Mouse (Mus musculus) kidney, postnatal 0 days (tissue): Measurements from ENCODE around the gene Rbms1. TPM values are rescaled to one million over a fixed set of nuclear protein-coding genes. Genes with fewer than 3 reads are reported as not detected.

Experiments
- ATAC-seq: fragments of 200-750 bp; cut with Nextera tagmentation; replicated peaks from 2 replicates; pipeline ENCODE4 v1.8.0; 2017; ENCODE audit warnings: low read depth, moderate number of reproducible peaks, moderate TSS enrichment, moderate library complexity; ENCODE audit not compliant: low FRiP score
- DNase-seq: peaks from one replicate; pipeline ENCODE4 v3.0.0-alpha.2; 2016; ENCODE audit warnings: low spot score
- H3K27ac ChIP-seq: fragments of 300-500 bp; sonication (generic); 2 replicates; pipeline ENCODE4 v1.5.1; 2014; ENCODE audit warnings: mild to moderate bottlenecking
- H3K27me3 ChIP-seq: fragments of 300-500 bp; sonication (generic); 2 replicates; pipeline ENCODE4 v1.6.1; 2014; ENCODE audit warnings: low read length, mixed read lengths; ENCODE audit not compliant: insufficient read depth
- H3K36me3 ChIP-seq: fragments of 300-500 bp; sonication (generic); 2 replicates; pipeline ENCODE4 v1.6.1; 2014; ENCODE audit warnings: low read length, mixed read lengths; ENCODE audit not compliant: insufficient read depth
- H3K4me1 ChIP-seq: fragments of 300-500 bp; sonication (generic); replicated peaks from 2 replicates; pipeline ENCODE4 v1.6.1; 2014; ENCODE audit warnings: antibody characterized with exemption, low read length, mixed read lengths; ENCODE audit not compliant: insufficient read depth
- H3K4me2 ChIP-seq: fragments of 300-500 bp; sonication (generic); 2 replicates; pipeline ENCODE4 v1.6.1; 2014; ENCODE audit warnings: mild to moderate bottlenecking, low read length, moderate library complexity, mixed read lengths
- H3K4me3 ChIP-seq: fragments of 300-500 bp; sonication (generic); replicated peaks from 2 replicates; pipeline ENCODE4 v1.5.1; 2014; ENCODE audit warnings: low read depth, low read length
- H3K9ac ChIP-seq: fragments of 300-500 bp; sonication (generic); 2 replicates; pipeline ENCODE4 v1.6.1; 2014; ENCODE audit warnings: low read depth, low read length
- H3K9me3 ChIP-seq: fragments of 300-500 bp; sonication (generic); replicated peaks from 2 replicates; pipeline ENCODE4 v1.6.1; 2016; ENCODE audit warnings: low read length, inconsistent platforms, mixed read lengths
- CTCF ChIP-seq: IDR thresholded peaks from 2 replicates; pipeline ENCODE4 v1.5.1; 2016; ENCODE audit warnings: antibody characterized with exemption, low read depth, mild to moderate bottlenecking, moderate library complexity
- WGBS: fragments of 180-500 bp; shearing (Covaris S2); extraction: QIAGEN DNeasy Blood & Tissue Kit; methylation state at CpG from one replicate; pipeline ENCODE4 v1.1.7; 2014; 5-methylcytosine and 5-hydroxymethylcytosine counted together
- polyA plus RNA-seq: library from polyadenylated mRNA; unstranded; fragments of >200 nt; fragmentation: Nextera tagmentation; extraction: Ambion mirVana; gene quantifications from 2 replicates; pipeline ENCODE4 v1.2.1, GENCODE M21; 2015

Rbms1 gene
- polyA plus RNA-seq, 1 experiment from 2014 or later: 92.5 TPM

GRCm38 (mm10) chr2:60800921-60801558 lies 162.0 kb downstream of the Rbms1 start:
- no peak for TF ChIP-seq CTCF
- peak overlapping the region; percentile 20; the same call in 1 of the 2 replicates for H3K4me3 ChIP-seq
- H3K9ac ChIP-seq: 0 out of 2 replicates have a peak overlapping the region, but pooled peaks have one; percentile 18
- DNase-seq (peak; percentile 79), ATAC-seq (peak; percentile 83)
- peak overlapping the region; percentile 50 for H3K4me2 ChIP-seq
- H3K36me3 ChIP-seq: peaks cover 8% of the 10 kb centered on the region; the same call in 1 of the 2 replicates
- WGBS: 33% methylated on average over 15 of the region's 15 CpGs
- no peaks in the 10 kb centered on the region for H3K27me3 ChIP-seq
- H3K27ac ChIP-seq: no peak overlapping the region
- H3K9me3 ChIP-seq: no peaks in the 10 kb centered on the region
- peaks cover 25% of the 10 kb centered on the region for H3K4me1 ChIP-seq

GRCm38 (mm10) chr2:60799816-60800215 lies 163.2 kb downstream of the Rbms1 start:
- no peak overlapping the region for H3K4me3 ChIP-seq
- 87% methylated on average over 7 of the region's 7 CpGs for WGBS
- peaks cover 10% of the 10 kb centered on the region; the same call in 1 of the 2 replicates for H3K36me3 ChIP-seq
- H3K4me1 ChIP-seq: peaks cover 24% of the 10 kb centered on the region; the same call in 1 of the 2 replicates
- no peak overlapping the region for H3K27ac ChIP-seq
- DNase-seq: no peak
- no peaks in the 10 kb centered on the region for H3K27me3 ChIP-seq
- ATAC-seq: no peak
- no peak overlapping the region for H3K4me2 ChIP-seq
- H3K9me3 ChIP-seq: no peaks in the 10 kb centered on the region
- H3K9ac ChIP-seq: no peak overlapping the region
- no peak for TF ChIP-seq CTCF

GRCm38 (mm10) chr2:60798767-60799529 lies 164.0 kb downstream of the Rbms1 start:
- 85% methylated on average over 17 of the region's 17 CpGs for WGBS
- no peak overlapping the region for H3K4me2 ChIP-seq
- DNase-seq: no peak

GRCm38 (mm10) chr2:60796969-60797669 lies 165.9 kb downstream of the Rbms1 start:
- DNase-seq (no peak), ATAC-seq (no peak)
- Histone ChIP-seq H3K9ac (no peak overlapping the region), H3K4me3 (no peak overlapping the region), H3K27ac (no peak overlapping the region), H3K4me2 (no peak overlapping the region), H3K9me3 (no peaks in the 10 kb centered on the region), H3K27me3 (no peaks in the 10 kb centered on the region), H3K36me3 (peaks cover 12% of the 10 kb centered on the region; the same call in 1 of the 2 replicates), H3K4me1 (0 out of 2 replicates have a peak, but pooled peaks cover 10% of the 10 kb centered on the region)
- TF ChIP-seq CTCF: no peak
- 83% methylated on average over 17 of the region's 17 CpGs for WGBS

More at GRCm38 (mm10) chr2:60798767-60799529, 164.0 kb downstream of the Rbms1 start:
- H3K27ac ChIP-seq: no peak overlapping the region
- H3K4me3 ChIP-seq: no peak overlapping the region
- no peak for ATAC-seq
- H3K9ac ChIP-seq: no peak overlapping the region
- H3K4me1 ChIP-seq: peaks cover 15% of the 10 kb centered on the region; the same call in 1 of the 2 replicates
- H3K9me3 ChIP-seq: no peaks in the 10 kb centered on the region
- peaks cover 10% of the 10 kb centered on the region; the same call in 1 of the 2 replicates for H3K36me3 ChIP-seq
- TF ChIP-seq CTCF: no peak
- no peaks in the 10 kb centered on the region for H3K27me3 ChIP-seq

- DNase-seq: no peak
- no peak for TF ChIP-seq CTCF
- Histone ChIP-seq H3K36me3 (peaks cover 16% of the 10 kb centered on the region; the same call in 1 of the 2 replicates), H3K27me3 (no peaks in the 10 kb centered on the region), H3K4me1 (0 out of 2 replicates have a peak, but pooled peaks cover 5% of the 10 kb centered on the region), H3K9me3 (no peaks in the 10 kb centered on the region), H3K27ac (no peak overlapping the region), H3K4me3 (no peak overlapping the region), H3K9ac (no peak overlapping the region), H3K4me2 (no peak overlapping the region)
- 97% methylated on average over 2 of the region's 2 CpGs for WGBS
- ATAC-seq: no peak
Observed at GRCm38 (mm10) chr2:60796616-60796968, 166.4 kb downstream of the Rbms1 start.

- no peaks in the 10 kb centered on the region for H3K9me3 ChIP-seq
- TF ChIP-seq CTCF: no peak
- no peak overlapping the region for H3K4me2 ChIP-seq
- H3K4me3 ChIP-seq: no peak overlapping the region
- H3K36me3 ChIP-seq: peaks cover 16% of the 10 kb centered on the region; the same call in 1 of the 2 replicates
- ATAC-seq: no peak
- H3K27me3 ChIP-seq: no peaks in the 10 kb centered on the region
- no peak for DNase-seq
- H3K9ac ChIP-seq: no peak overlapping the region
- no peak overlapping the region for H3K27ac ChIP-seq
- WGBS: 87% methylated on average over 9 of the region's 9 CpGs
- H3K4me1 ChIP-seq: no peaks in the 10 kb centered on the region
Observed at GRCm38 (mm10) chr2:60795861-60796260, 167.1 kb downstream of the Rbms1 start.
